Mouse (Mus musculus): ENCODE measurements around the gene Clptm1l.

The Clptm1l gene

DNA sequence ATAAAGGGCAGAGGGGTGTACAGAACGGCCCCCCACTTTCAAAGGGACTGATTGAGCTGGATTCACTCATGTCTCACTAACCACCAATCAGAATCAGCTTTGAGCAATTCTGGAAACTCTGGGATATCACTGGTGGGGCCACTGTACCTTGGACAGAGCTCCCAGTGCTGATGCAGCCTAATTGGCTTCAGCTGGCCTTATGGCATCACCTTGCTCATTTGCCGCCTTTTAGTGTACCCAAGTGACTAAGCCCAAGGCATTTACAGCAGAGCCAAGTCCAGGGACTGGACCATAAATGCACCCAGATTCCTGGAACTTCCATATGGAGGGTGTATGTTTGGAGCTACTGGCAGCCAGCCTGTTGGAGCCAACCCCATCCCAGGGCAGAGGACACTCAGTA lies 55.1 kb downstream of the Clptm1l start:
- DNase-seq (ENCODE audit: low spot score in 2 of 2) = no peak

- DNase-seq (ENCODE audit: low spot score in 2 of 2) = no peak
Observed at GRCm38 (mm10) chr13:73660163-73660695, 56.4 kb downstream of the Clptm1l start.
